In the genomic region with DNA sequence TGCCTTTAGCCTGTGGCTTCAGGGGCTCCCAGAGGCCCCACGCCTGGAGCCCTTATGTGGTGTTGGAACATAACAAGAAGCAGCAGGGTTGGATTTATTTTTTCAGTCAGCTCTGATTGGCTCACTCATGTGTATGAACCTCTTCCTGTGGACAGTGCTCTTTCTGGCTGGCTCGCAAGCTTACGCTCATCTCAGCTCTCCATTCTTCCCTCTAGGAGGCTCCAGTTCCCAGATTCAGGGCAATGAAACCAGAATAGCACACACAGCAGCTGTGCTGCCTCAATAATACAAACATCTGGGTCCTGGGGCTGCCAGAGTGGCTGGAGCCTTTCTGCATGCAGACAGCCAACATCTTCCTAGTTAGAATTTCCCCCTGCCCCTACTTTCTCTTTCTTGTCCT, we compare ENCODE assay signal across 9 mouse cellular contexts. TPM values are rescaled to one million over a fixed set of nuclear protein-coding genes. Genes with fewer than 3 reads are reported as not detected.
DNase-seq lines count a peak whose midpoint lies in the region; ATAC-seq and TF ChIP-seq lines count a peak whose summit lies in the region.
"Had no signal": no experiment of that assay in that cellular context is flagged by ENCODE, and none has a peak within 500 bp of the region (broad histone marks: within the 10 kb centered on the region; RNA-seq: fewer than 3 reads in every experiment).

No protein-coding gene starts in this region.

- no peak overlapping the region for H3K4me2 ChIP-seq in forebrain, embryonic 11.5 days (ENCODE audit: low read depth, low read length, severe bottlenecking)
- no peak overlapping the region for H3K4me2 ChIP-seq in kidney, embryonic 14.5 days (replicated peaks; ENCODE audit: low read depth, low read length)
- peak overlapping the region; percentile 22; the same call in 1 of the 2 replicates for H3K4me2 ChIP-seq in lung, embryonic 15.5 days
- H3K4me2 ChIP-seq in stomach, postnatal 0 days (replicated peaks; ENCODE audit: low read depth), result peak overlapping the region; percentile 25

- TF ChIP-seq EP300 in stomach, postnatal 0 days (optimal IDR thresholded peaks at IDR 0.05), result no peak

- TF ChIP-seq CTCF in gastrocnemius, adult 2 months (IDR thresholded peaks at IDR 0.05), result peak; percentile 49
- TF ChIP-seq CTCF in stomach, postnatal 0 days (IDR thresholded peaks at IDR 0.05; ENCODE audit: low read depth), result peak; percentile 75

- no peaks in the 10 kb centered on the region for H3K36me3 ChIP-seq in forebrain, embryonic 10.5 days (replicated peaks)
- H3K36me3 ChIP-seq in forebrain, embryonic 11.5 days (ENCODE audit: control insufficient read depth, insufficient read depth, low read length), result no peaks in the 10 kb centered on the region
- no peaks in the 10 kb centered on the region for H3K36me3 ChIP-seq in kidney, embryonic 14.5 days (ENCODE audit: control insufficient read depth, insufficient read depth, low read length)
- H3K36me3 ChIP-seq in lung, embryonic 15.5 days, result no peaks in the 10 kb centered on the region
- H3K36me3 ChIP-seq in stomach, postnatal 0 days (ENCODE audit: control insufficient read depth, insufficient read depth, low read length), result no peaks in the 10 kb centered on the region

- peaks cover 17% of the 10 kb centered on the region; the same call in 1 of the 2 replicates for H3K27me3 ChIP-seq in forebrain, embryonic 10.5 days (ENCODE audit: poor library complexity, severe bottlenecking)
- H3K27me3 ChIP-seq in forebrain, embryonic 11.5 days (ENCODE audit: control insufficient read depth, insufficient read depth, low read length), result no peaks in the 10 kb centered on the region
- no peaks in the 10 kb centered on the region for H3K27me3 ChIP-seq in kidney, embryonic 14.5 days (ENCODE audit: control insufficient read depth, insufficient read depth, low read length)
- H3K27me3 ChIP-seq in lung, embryonic 15.5 days, result no peaks in the 10 kb centered on the region
- H3K27me3 ChIP-seq in stomach, postnatal 0 days (ENCODE audit: control insufficient read depth, insufficient read depth, low read length), result no peaks in the 10 kb centered on the region

- ATAC-seq in forebrain, embryonic 11.5 days (replicated peaks; ENCODE audit: low FRiP score), result no peak
- ATAC-seq in kidney, embryonic 14.5 days (ENCODE audit: low FRiP score, low TSS enrichment), result peak; percentile 63
- peak; percentile 78; the same call in 1 of the 2 replicates for ATAC-seq in lung, embryonic 15.5 days (ENCODE audit: borderline replicate concordance, extremely low read depth, low FRiP score, low TSS enrichment)
- ATAC-seq in stomach, postnatal 0 days (ENCODE audit: low FRiP score, low TSS enrichment), result peak; percentile 78; the same call in 1 of the 2 replicates

- no peak for DNase-seq in forebrain, embryonic 10.5 days (ENCODE audit: extremely low spot score, low spot score)
- DNase-seq in forebrain, embryonic 11.5 days (ENCODE audit: low spot score), result no peak
- peak; percentile 51 to 55 for DNase-seq in cerebellum, adult 18-20 months
- DNase-seq in gastrocnemius, adult 2 months, result peak; percentile 54
- peak; percentile 30 for DNase-seq in stomach, postnatal 0 days (ENCODE audit: low spot score)
- no peak for DNase-seq in B cell, adult 2 months

- H3K9me3 ChIP-seq in forebrain, embryonic 10.5 days, result no peaks in the 10 kb centered on the region
- no peaks in the 10 kb centered on the region for H3K9me3 ChIP-seq in forebrain, embryonic 11.5 days (ENCODE audit: control insufficient read depth, low read length)
- no peaks in the 10 kb centered on the region for H3K9me3 ChIP-seq in kidney, embryonic 14.5 days (ENCODE audit: control insufficient read depth, low read length)
- no peaks in the 10 kb centered on the region for H3K9me3 ChIP-seq in lung, embryonic 15.5 days
- H3K9me3 ChIP-seq in stomach, postnatal 0 days (ENCODE audit: control insufficient read depth, low read length), result no peaks in the 10 kb centered on the region

- H3K4me1 ChIP-seq in forebrain, embryonic 10.5 days, result peaks cover 25% of the 10 kb centered on the region
- no peaks in the 10 kb centered on the region for H3K4me1 ChIP-seq in forebrain, embryonic 11.5 days (replicated peaks; ENCODE audit: control insufficient read depth, insufficient read depth, low read length)
- peaks cover 11% of the 10 kb centered on the region; the same call in 1 of the 2 replicates for H3K4me1 ChIP-seq in kidney, embryonic 14.5 days (ENCODE audit: control insufficient read depth, insufficient read depth, low read length)
- peaks cover 7% of the 10 kb centered on the region; the same call in 1 of the 2 replicates for H3K4me1 ChIP-seq in lung, embryonic 15.5 days
- H3K4me1 ChIP-seq in stomach, postnatal 0 days (replicated peaks; ENCODE audit: control insufficient read depth, insufficient read depth), result no peaks in the 10 kb centered on the region; the same call in 1 of the 2 replicates

- 0 out of 2 replicates have a peak overlapping the region, but pooled peaks have one; percentile 20 for H3K27ac ChIP-seq in forebrain, embryonic 10.5 days
- H3K27ac ChIP-seq in forebrain, embryonic 11.5 days (ENCODE audit: low read depth, low read length), result no peak overlapping the region
- peak overlapping the region; percentile 68 for H3K27ac ChIP-seq in gastrocnemius, adult 2 months
- no peak overlapping the region for H3K27ac ChIP-seq in kidney, embryonic 14.5 days (ENCODE audit: low read depth, low read length)
- 0 out of 2 replicates have a peak overlapping the region, but pooled peaks have one; percentile 9 for H3K27ac ChIP-seq in lung, embryonic 15.5 days
- H3K27ac ChIP-seq in stomach, postnatal 0 days (replicated peaks), result peak overlapping the region; percentile 69; the same call in 1 of the 2 replicates

- H3K9ac ChIP-seq in forebrain, embryonic 11.5 days (ENCODE audit: low read length), result no peak overlapping the region
- no peak overlapping the region for H3K9ac ChIP-seq in kidney, embryonic 14.5 days (ENCODE audit: low read depth, low read length)
- no peak overlapping the region for H3K9ac ChIP-seq in lung, embryonic 15.5 days
- no peak overlapping the region for H3K9ac ChIP-seq in stomach, postnatal 0 days (ENCODE audit: low read length)

- intact Hi-C loops in gastrocnemius, adult 2 months (cut with DNase I), result no loop called here

- no peak overlapping the region for H3K4me3 ChIP-seq in forebrain, embryonic 10.5 days
- H3K4me3 ChIP-seq in forebrain, embryonic 11.5 days (ENCODE audit: low read depth, low read length), result no peak overlapping the region
- H3K4me3 ChIP-seq in gastrocnemius, adult 2 months, result peak overlapping the region; percentile 40
- H3K4me3 ChIP-seq in kidney, embryonic 14.5 days (ENCODE audit: low read length), result no peak overlapping the region
- no peak overlapping the region for H3K4me3 ChIP-seq in lung, embryonic 15.5 days
- no peak overlapping the region for H3K4me3 ChIP-seq in stomach, postnatal 0 days (ENCODE audit: low read depth, low read length)

- WGBS in forebrain, embryonic 10.5 days, result 62% methylated on average over 3 of the region's 3 CpGs
- 60% methylated on average over 3 of the region's 3 CpGs for WGBS in forebrain, embryonic 11.5 days
- 29% methylated on average over 3 of the region's 3 CpGs for WGBS in kidney, embryonic 14.5 days
- WGBS in lung, embryonic 15.5 days, result 31% methylated on average over 3 of the region's 3 CpGs
- WGBS in stomach, postnatal 0 days, result 19% methylated on average over 3 of the region's 3 CpGs

RNA-seq across cellular contexts. Expression of gene Ghrhr, which starts 20.1 kb away (rescaled TPM):
- polyA plus RNA-seq in forebrain, embryonic 10.5 days (2016; fragmentation: Nextera tagmentation; extraction: Ambion mirVana), result not detected in 2 replicates
- not detected in 2 replicates for polyA plus RNA-seq in forebrain, embryonic 11.5 days (2014; fragmentation: Nextera tagmentation; extraction: Ambion mirVana)
- not detected for total RNA-seq in gastrocnemius, adult 2 months (2021)
- not detected in 2 replicates for polyA plus RNA-seq in kidney, embryonic 14.5 days (2014; fragmentation: Nextera tagmentation; extraction: Ambion mirVana)
- 0.09 and 0.10 TPM in 2 replicates for polyA plus RNA-seq in lung, embryonic 15.5 days (2015; fragmentation: Nextera tagmentation; extraction: Ambion mirVana)
- polyA plus RNA-seq in stomach, postnatal 0 days (2015; fragmentation: Nextera tagmentation; extraction: Ambion mirVana), result not detected in 2 replicates
- polyA plus RNA-seq: liver, adult 2 months had no signal

RNA-seq across cellular contexts. Expression of gene Adcyap1r1, which starts 55.6 kb away (rescaled TPM):
- polyA plus RNA-seq in forebrain, embryonic 10.5 days (2016; fragmentation: Nextera tagmentation; extraction: Ambion mirVana), result 3.4 and 3.9 TPM in 2 replicates
- polyA plus RNA-seq in forebrain, embryonic 11.5 days (2014; fragmentation: Nextera tagmentation; extraction: Ambion mirVana), result 7.9 and 8.9 TPM in 2 replicates
- under 1 TPM; 0.87 to 0.92 TPM for total RNA-seq in gastrocnemius, adult 2 months (2021)
- polyA plus RNA-seq in kidney, embryonic 14.5 days (2014; fragmentation: Nextera tagmentation; extraction: Ambion mirVana), result 2.1 and 2.3 TPM in 2 replicates
- 0.40 and 0.71 TPM in 2 replicates for polyA plus RNA-seq in lung, embryonic 15.5 days (2015; fragmentation: Nextera tagmentation; extraction: Ambion mirVana)
- 5.4 and 5.5 TPM in 2 replicates for polyA plus RNA-seq in stomach, postnatal 0 days (2015; fragmentation: Nextera tagmentation; extraction: Ambion mirVana)

RNA-seq across cellular contexts. Expression of gene Aqp1, which starts 59.9 kb away (rescaled TPM):
- 0.65 and 0.93 TPM in 2 replicates for polyA plus RNA-seq in forebrain, embryonic 10.5 days (2016; fragmentation: Nextera tagmentation; extraction: Ambion mirVana)
- 0.61 and 0.92 TPM in 2 replicates for polyA plus RNA-seq in forebrain, embryonic 11.5 days (2014; fragmentation: Nextera tagmentation; extraction: Ambion mirVana)
- 100 to 1,000 TPM; 251 to 256 TPM for total RNA-seq in gastrocnemius, adult 2 months (2021)
- polyA plus RNA-seq in kidney, embryonic 14.5 days (2014; fragmentation: Nextera tagmentation; extraction: Ambion mirVana), result 2.8 and 5.5 TPM in 2 replicates
- 48.8 and 57.9 TPM in 2 replicates for polyA plus RNA-seq in lung, embryonic 15.5 days (2015; fragmentation: Nextera tagmentation; extraction: Ambion mirVana)
- polyA plus RNA-seq in stomach, postnatal 0 days (2015; fragmentation: Nextera tagmentation; extraction: Ambion mirVana), result 15.3 and 16.2 TPM in 2 replicates

Comparison
In these comparisons a context has a peak if more than half of its experiments do, and no peak if none do; other contexts are left out.
1. H3K27ac ChIP-seq: peak in forebrain, embryonic 10.5 days (single experiment), gastrocnemius, adult 2 months (single experiment), lung, embryonic 15.5 days (single experiment) and stomach, postnatal 0 days (single experiment); none in forebrain, embryonic 11.5 days (single experiment) and kidney, embryonic 14.5 days (single experiment).
2. DNase-seq: peak in cerebellum, adult 18-20 months (2 of 2), gastrocnemius, adult 2 months (single experiment) and stomach, postnatal 0 days (single experiment); none in forebrain, embryonic 10.5 days (single experiment), forebrain, embryonic 11.5 days (single experiment) and B cell, adult 2 months (0 of 2).
3. H3K4me2 ChIP-seq: peak in lung, embryonic 15.5 days (single experiment) and stomach, postnatal 0 days (single experiment); none in forebrain, embryonic 11.5 days (single experiment) and kidney, embryonic 14.5 days (single experiment).